Mouse (Mus musculus) stomach, postnatal 0 days (tissue): ENCODE results near the gene Astn2. TPM values are rescaled to one million over a fixed set of nuclear protein-coding genes. Genes with fewer than 3 reads are reported as not detected.

Experiments
- ATAC-seq: fragments of 200-750 bp; cut with Nextera tagmentation; 2 replicates; pipeline ENCODE4 v1.8.0; 2017; ENCODE audit not compliant: low FRiP score, low TSS enrichment
- DNase-seq: peaks from one replicate; pipeline ENCODE4 v3.0.0-alpha.2; 2016; ENCODE audit warnings: low spot score
- H3K27ac ChIP-seq: fragments of 300-500 bp; sonication (generic); replicated peaks from 2 replicates; pipeline ENCODE4 v1.5.1; 2014; ENCODE audit warnings: mild to moderate bottlenecking, control low read depth
- H3K27me3 ChIP-seq: fragments of 300-500 bp; sonication (generic); 2 replicates; pipeline ENCODE4 v1.6.1; 2014; ENCODE audit warnings: low read length; ENCODE audit not compliant: control insufficient read depth, insufficient read depth
- H3K36me3 ChIP-seq: fragments of 300-500 bp; sonication (generic); 2 replicates; pipeline ENCODE4 v1.6.1; 2014; ENCODE audit warnings: low read length, mixed read lengths; ENCODE audit not compliant: control insufficient read depth, insufficient read depth
- H3K4me1 ChIP-seq: fragments of 300-500 bp; sonication (generic); replicated peaks from 2 replicates; pipeline ENCODE4 v1.6.1; 2014; ENCODE audit warnings: antibody characterized with exemption; ENCODE audit not compliant: control insufficient read depth, insufficient read depth
- H3K4me2 ChIP-seq: fragments of 300-500 bp; sonication (generic); replicated peaks from 2 replicates; pipeline ENCODE4 v1.6.1; 2014; ENCODE audit warnings: low read depth, mild to moderate bottlenecking, control low read depth, moderate library complexity
- H3K4me3 ChIP-seq: fragments of 300-500 bp; sonication (generic); 2 replicates; pipeline ENCODE4 v1.5.1; 2014; ENCODE audit warnings: low read depth, low read length, control low read depth
- H3K9ac ChIP-seq: fragments of 300-500 bp; sonication (generic); 2 replicates; pipeline ENCODE4 v1.6.1; 2014; ENCODE audit warnings: mild to moderate bottlenecking, low read length, control low read depth, mixed read lengths
- H3K9me3 ChIP-seq: fragments of 300-500 bp; sonication (generic); 2 replicates; pipeline ENCODE4 v1.6.1; 2016; ENCODE audit warnings: low read length; ENCODE audit not compliant: control insufficient read depth
- CTCF ChIP-seq: IDR thresholded peaks from 2 replicates; pipeline ENCODE4 v1.5.1; 2016; ENCODE audit warnings: antibody characterized with exemption, low read depth, mild to moderate bottlenecking, moderate library complexity
- EP300 ChIP-seq: optimal IDR thresholded peaks from 2 replicates; pipeline ENCODE3; 2016; ENCODE audit warnings: antibody characterized with exemption
- WGBS: fragments of 180-500 bp; shearing (Covaris S2); extraction: QIAGEN DNeasy Blood & Tissue Kit; methylation state at CpG from one replicate; pipeline ENCODE4 v1.1.7; 2014; 5-methylcytosine and 5-hydroxymethylcytosine counted together
- polyA plus RNA-seq: library from polyadenylated mRNA; unstranded; fragments of >200 nt; fragmentation: Nextera tagmentation; extraction: Ambion mirVana; gene quantifications from 2 replicates; pipeline ENCODE4 v1.2.1, GENCODE M21; 2015

Astn2 gene
- polyA plus RNA-seq, 1 experiment from 2014 or later: 0.16 TPM

- Histone ChIP-seq H3K4me2 (no peak overlapping the region), H3K9ac (no peak overlapping the region), H3K4me1 (no peaks in the 10 kb centered on the region), H3K9me3 (no peaks in the 10 kb centered on the region), H3K27me3 (no peaks in the 10 kb centered on the region), H3K27ac (no peak overlapping the region), H3K4me3 (no peak overlapping the region), H3K36me3 (no peaks in the 10 kb centered on the region)
- ATAC-seq: no peak
- WGBS: 74% methylated on average over 5 of the region's 5 CpGs
- TF ChIP-seq CTCF: no peak
- TF ChIP-seq EP300: no peak
- no peak for DNase-seq
Observed at GRCm38 (mm10) chr4:65773368-65774010, 630.9 kb downstream of the Astn2 start.

GRCm38 (mm10) chr4:65770952-65771351 lies 633.5 kb downstream of the Astn2 start:
- WGBS: 89% methylated on average over 4 of the region's 4 CpGs

GRCm38 (mm10) chr4:65767919-65768318 lies 636.5 kb downstream of the Astn2 start:
- Histone ChIP-seq H3K4me2 (no peak overlapping the region), H3K4me3 (no peak overlapping the region), H3K27ac (no peak overlapping the region), H3K9me3 (no peaks in the 10 kb centered on the region), H3K27me3 (no peaks in the 10 kb centered on the region), H3K4me1 (no peaks in the 10 kb centered on the region), H3K9ac (no peak overlapping the region), H3K36me3 (no peaks in the 10 kb centered on the region)
- ATAC-seq: no peak
- TF ChIP-seq EP300 (no peak), CTCF (no peak)
- no peak for DNase-seq
- WGBS: 53% methylated on average over 2 of the region's 2 CpGs

More at GRCm38 (mm10) chr4:65770952-65771351, 633.5 kb downstream of the Astn2 start:
- TF ChIP-seq CTCF (no peak), EP300 (no peak)
- no peak overlapping the region for H3K27ac ChIP-seq
- no peaks in the 10 kb centered on the region for H3K27me3 ChIP-seq
- DNase-seq: no peak
- H3K4me3 ChIP-seq: no peak overlapping the region
- no peak overlapping the region for H3K9ac ChIP-seq
- no peaks in the 10 kb centered on the region for H3K36me3 ChIP-seq
- H3K9me3 ChIP-seq: no peaks in the 10 kb centered on the region
- H3K4me1 ChIP-seq: no peaks in the 10 kb centered on the region
- ATAC-seq: no peak
- H3K4me2 ChIP-seq: no peak overlapping the region

- no peak overlapping the region for H3K4me2 ChIP-seq
- WGBS: 78% methylated on average over 4 of the region's 4 CpGs
- no peak overlapping the region for H3K9ac ChIP-seq
- H3K4me3 ChIP-seq: no peak overlapping the region
- no peak for ATAC-seq
- H3K36me3 ChIP-seq: no peaks in the 10 kb centered on the region
- H3K27me3 ChIP-seq: no peaks in the 10 kb centered on the region
- no peak for DNase-seq
- H3K4me1 ChIP-seq: no peaks in the 10 kb centered on the region
- H3K27ac ChIP-seq: no peak overlapping the region
- TF ChIP-seq CTCF (no peak), EP300 (no peak)
- H3K9me3 ChIP-seq: no peaks in the 10 kb centered on the region
Observed at GRCm38 (mm10) chr4:65767431-65767830, 637.0 kb downstream of the Astn2 start.

GRCm38 (mm10) chr4:65765312-65765711 lies 639.1 kb downstream of the Astn2 start:
- TF ChIP-seq CTCF: no peak
- TF ChIP-seq EP300: no peak
- DNase-seq (no peak), ATAC-seq (no peak)
- H3K9me3 ChIP-seq: no peaks in the 10 kb centered on the region
- no peak overlapping the region for H3K4me2 ChIP-seq
- no peaks in the 10 kb centered on the region for H3K27me3 ChIP-seq
- H3K27ac ChIP-seq: no peak overlapping the region
- WGBS: 70% methylated on average over 3 of the region's 3 CpGs
- no peak overlapping the region for H3K9ac ChIP-seq
- H3K4me1 ChIP-seq: no peaks in the 10 kb centered on the region
- H3K4me3 ChIP-seq: no peak overlapping the region
- H3K36me3 ChIP-seq: no peaks in the 10 kb centered on the region

GRCm38 (mm10) chr4:65764275-65764674 lies 640.1 kb downstream of the Astn2 start:
- Histone ChIP-seq H3K9ac (no peak overlapping the region), H3K4me1 (no peaks in the 10 kb centered on the region), H3K27me3 (no peaks in the 10 kb centered on the region), H3K4me2 (no peak overlapping the region), H3K9me3 (no peaks in the 10 kb centered on the region), H3K4me3 (no peak overlapping the region), H3K27ac (no peak overlapping the region), H3K36me3 (no peaks in the 10 kb centered on the region)
- WGBS: 51% methylated on average over 4 of the region's 4 CpGs
- no peak for ATAC-seq
- no peak for DNase-seq
- no peak for TF ChIP-seq EP300
- TF ChIP-seq CTCF: no peak
